Mouse (Mus musculus): ENCODE measurements at regions not wholly inside any gene's neighbourhood (a gene's known extent, or its start where the extent isn't known, plus 50 kb on each side); places are given as distances from the start of the nearest gene placed in this dataset.
"Not testable (repeated sequence)": the region's sequence is repeated elsewhere in the genome, so short reads cannot be mapped to it uniquely, and the experiment has no call there.

DNA sequence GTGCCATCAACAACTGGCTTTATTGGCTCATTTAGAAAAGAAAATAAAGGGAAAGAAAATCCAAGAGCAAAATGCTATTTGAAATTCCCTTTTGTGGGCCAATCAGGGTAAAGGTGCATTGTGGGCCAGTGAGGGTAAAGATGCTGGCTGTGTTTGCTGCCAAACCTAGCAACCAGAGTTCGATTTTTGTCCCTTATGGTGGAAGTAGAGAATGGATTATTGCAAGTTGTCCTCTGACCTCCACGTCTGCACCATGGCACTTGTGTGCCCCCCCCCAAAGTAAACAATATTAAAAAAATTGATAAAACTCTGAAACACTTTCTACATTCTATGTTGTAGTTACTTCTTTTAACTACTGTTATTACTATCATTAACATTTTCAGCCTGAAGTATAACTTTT, 166.9 kb downstream of the Enc1 start:
- Histone ChIP-seq H3K4me3 (ENCODE audit: insufficient read depth, low read length) (no peak overlapping the region), H3K27ac (ENCODE audit: insufficient read depth, low read length) (no peak overlapping the region), H3K4me1 (ENCODE audit: control insufficient read depth, insufficient read depth, low read length) (peaks cover 8% of the 10 kb centered on the region; the same call in 1 of the 2 replicates)
- no peak for TF ChIP-seq CTCF (IDR thresholded peaks at IDR 0.05; ENCODE audit: borderline replicate concordance, insufficient read depth, low read length)
- no peak for TF ChIP-seq POLR2A (IDR thresholded peaks at IDR 0.05; ENCODE audit: low read depth, low read length)

DNA sequence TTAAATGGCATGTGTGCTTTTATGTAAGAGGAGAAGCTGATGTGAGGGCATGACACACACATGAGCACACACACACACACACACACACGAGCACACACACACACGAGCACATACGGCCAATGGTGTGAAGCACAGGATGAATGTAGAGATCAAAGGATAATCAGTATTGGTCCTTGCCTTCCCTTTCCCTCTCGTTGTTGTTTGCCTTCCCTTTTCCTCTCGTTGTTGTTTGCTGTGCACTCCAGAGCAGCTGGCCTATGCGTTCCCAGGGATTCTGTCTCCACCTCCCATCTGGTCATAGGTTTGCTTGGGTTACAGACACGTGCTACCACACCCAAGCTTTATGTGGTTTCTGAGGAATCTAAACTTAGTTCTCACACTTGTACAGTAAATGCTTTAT, 165.8 kb downstream of the Enc1 start:
- Histone ChIP-seq H3K4me3 (ENCODE audit: insufficient read depth, low read length) (no peak overlapping the region), H3K27ac (ENCODE audit: insufficient read depth, low read length) (no peak overlapping the region), H3K4me1 (ENCODE audit: control insufficient read depth, insufficient read depth, low read length) (peaks cover 8% of the 10 kb centered on the region; the same call in 1 of the 2 replicates)
- TF ChIP-seq CTCF (IDR thresholded peaks at IDR 0.05; ENCODE audit: borderline replicate concordance, insufficient read depth, low read length) (no peak), POLR2A (IDR thresholded peaks at IDR 0.05; ENCODE audit: low read depth, low read length) (no peak)

DNA sequence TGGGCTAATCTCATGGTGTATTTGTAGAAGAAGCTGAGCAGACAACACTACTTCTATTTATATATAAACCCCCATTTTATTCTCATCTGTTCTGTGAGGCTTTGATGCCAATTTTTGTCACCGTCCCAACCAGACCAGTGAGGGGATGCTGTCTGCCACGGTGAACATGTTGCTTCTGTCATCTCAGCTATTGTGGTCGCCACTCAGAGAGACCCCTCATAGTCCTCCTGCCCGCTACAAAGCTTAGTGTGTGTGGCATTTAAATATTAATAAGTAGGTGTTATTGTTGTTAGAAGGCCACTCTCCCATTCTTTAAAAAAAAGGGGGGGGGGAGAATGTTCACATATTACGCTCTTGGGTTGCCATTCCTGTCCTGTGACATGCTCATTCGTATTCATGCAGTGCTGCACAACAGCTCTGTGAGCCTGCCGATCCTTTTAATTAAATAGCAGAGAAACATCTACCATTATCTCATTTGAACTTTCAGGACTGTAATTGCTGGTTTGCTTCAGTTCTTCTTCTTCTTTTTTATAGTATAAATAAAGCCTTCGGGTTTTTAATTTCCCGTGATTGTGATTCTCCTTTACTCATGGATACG, 161.4 kb downstream of the Enc1 start:
- Histone ChIP-seq H3K4me1 (ENCODE audit: control insufficient read depth, insufficient read depth, low read length) (0 out of 2 replicates have a peak, but pooled peaks cover 3% of the 10 kb centered on the region), H3K27ac (ENCODE audit: insufficient read depth, low read length) (no peak overlapping the region), H3K4me3 (ENCODE audit: insufficient read depth, low read length) (no peak overlapping the region)
- TF ChIP-seq POLR2A (IDR thresholded peaks at IDR 0.05; ENCODE audit: low read depth, low read length) (no peak), CTCF (IDR thresholded peaks at IDR 0.05; ENCODE audit: borderline replicate concordance, insufficient read depth, low read length) (no peak)

DNA sequence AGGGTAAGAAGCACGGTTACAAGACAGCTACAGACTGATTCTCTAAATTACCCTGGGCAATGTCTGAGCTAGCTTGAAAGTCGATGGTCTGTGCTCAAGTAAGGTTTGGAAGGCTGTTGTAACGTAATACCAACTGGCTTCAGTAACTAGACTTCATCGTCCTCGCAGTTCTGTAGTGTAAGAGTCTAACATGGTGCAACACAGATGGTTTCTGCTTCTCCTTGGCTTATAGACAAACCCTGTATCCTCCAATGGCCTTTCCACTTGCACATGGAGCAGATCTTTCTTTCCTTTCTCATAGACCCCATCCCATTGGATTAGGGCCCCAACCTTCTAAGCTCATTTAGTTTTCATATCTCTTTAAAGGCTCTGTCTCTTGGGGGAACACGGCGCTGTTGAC, 160.7 kb downstream of the Enc1 start:
- Histone ChIP-seq H3K27ac (ENCODE audit: insufficient read depth, low read length) (no peak overlapping the region), H3K4me3 (ENCODE audit: insufficient read depth, low read length) (no peak overlapping the region), H3K4me1 (ENCODE audit: control insufficient read depth, insufficient read depth, low read length) (0 out of 2 replicates have a peak, but pooled peaks cover 1% of the 10 kb centered on the region)
- TF ChIP-seq CTCF (IDR thresholded peaks at IDR 0.05; ENCODE audit: borderline replicate concordance, insufficient read depth, low read length) (no peak), POLR2A (IDR thresholded peaks at IDR 0.05; ENCODE audit: low read depth, low read length) (no peak)

DNA sequence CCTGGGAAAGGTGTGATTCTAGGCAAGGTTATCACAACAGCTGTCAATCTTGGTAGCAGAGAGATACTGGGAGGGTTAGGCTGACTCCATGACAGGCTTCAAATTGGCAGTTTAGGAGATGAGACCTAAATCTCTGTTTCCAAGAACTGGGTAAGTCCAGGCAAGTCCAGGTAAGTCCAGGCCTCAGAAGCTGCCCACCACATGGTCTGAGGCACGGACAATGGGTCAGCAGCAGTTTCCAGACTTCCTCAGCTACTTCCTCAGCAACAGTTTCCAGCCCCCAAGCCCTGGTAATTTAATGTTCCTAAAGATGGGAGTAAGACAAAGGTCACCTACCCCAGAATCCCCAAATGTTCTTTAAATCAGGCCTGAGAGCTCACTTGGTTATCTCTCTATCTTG, 157.1 kb downstream of the Enc1 start:
- Histone ChIP-seq H3K4me3 (ENCODE audit: insufficient read depth, low read length) (no peak overlapping the region), H3K4me1 (ENCODE audit: control insufficient read depth, insufficient read depth, low read length) (no peaks in the 10 kb centered on the region), H3K27ac (ENCODE audit: insufficient read depth, low read length) (no peak overlapping the region)
- TF ChIP-seq POLR2A (IDR thresholded peaks at IDR 0.05; ENCODE audit: low read depth, low read length) (no peak), CTCF (IDR thresholded peaks at IDR 0.05; ENCODE audit: borderline replicate concordance, insufficient read depth, low read length) (no peak)

DNA sequence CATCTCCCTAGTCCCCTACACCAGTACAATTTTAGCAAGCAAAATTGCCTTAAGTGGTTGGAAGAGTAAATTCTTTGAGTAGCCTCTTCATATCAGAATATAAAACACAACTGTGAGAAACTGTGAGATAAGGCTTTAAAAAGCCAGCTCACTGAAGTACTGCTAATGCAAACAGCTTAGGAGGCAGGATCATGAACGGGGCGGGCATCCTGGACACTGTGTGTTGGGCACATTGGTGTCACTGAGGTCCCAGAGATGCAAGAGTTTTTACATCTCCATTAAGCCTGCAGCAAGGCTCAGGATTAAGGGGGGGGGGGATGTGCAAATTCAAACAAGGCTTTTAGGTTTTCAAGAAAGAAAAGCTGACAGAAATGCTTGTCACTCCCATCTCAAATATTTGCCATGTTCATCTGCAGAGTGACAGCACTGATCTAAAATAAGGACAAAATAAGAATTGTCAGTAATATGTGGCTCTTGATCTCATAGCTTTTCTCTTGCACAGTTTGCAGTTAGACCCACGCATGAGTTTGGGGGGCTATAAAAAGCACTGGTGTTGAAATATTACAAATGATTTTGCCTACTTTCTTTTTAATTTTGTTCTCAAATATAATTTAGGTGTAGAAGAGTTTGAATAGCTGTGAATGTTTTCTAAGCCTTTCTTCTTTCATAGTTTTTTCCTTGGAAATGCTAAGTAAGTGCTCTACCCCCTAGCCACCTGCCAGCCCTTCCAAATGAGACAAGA, 156.2 kb downstream of the Enc1 start:
- Histone ChIP-seq H3K4me3 (ENCODE audit: insufficient read depth, low read length) (no peak overlapping the region), H3K4me1 (ENCODE audit: control insufficient read depth, insufficient read depth, low read length) (no peaks in the 10 kb centered on the region), H3K27ac (ENCODE audit: insufficient read depth, low read length) (no peak overlapping the region)
- no peak for TF ChIP-seq POLR2A (IDR thresholded peaks at IDR 0.05; ENCODE audit: low read depth, low read length)
- TF ChIP-seq CTCF (IDR thresholded peaks at IDR 0.05; ENCODE audit: borderline replicate concordance, insufficient read depth, low read length) = no peak

DNA sequence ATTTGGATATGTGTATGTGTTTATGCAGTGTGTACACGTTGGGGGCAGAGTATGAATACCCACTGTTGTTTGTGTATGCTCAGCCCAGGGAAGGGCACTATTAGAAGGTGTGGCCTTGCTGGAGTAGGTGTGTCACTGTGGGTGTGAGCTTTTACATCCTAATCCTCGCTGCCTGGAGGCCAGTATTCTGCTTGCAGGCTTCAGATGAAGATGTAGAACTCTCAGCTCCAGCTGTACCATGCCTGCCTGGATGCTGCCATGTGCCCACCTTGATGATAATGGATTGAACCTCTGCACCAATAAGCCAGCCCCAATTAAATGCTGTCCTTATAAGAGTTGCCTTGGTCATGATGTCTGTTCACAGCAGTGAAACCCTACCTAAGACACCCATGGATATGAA, 155.4 kb downstream of the Enc1 start:
- not testable (repeated sequence) for H3K4me1 ChIP-seq (ENCODE audit: control insufficient read depth, insufficient read depth, low read length); H3K4me3 ChIP-seq (ENCODE audit: insufficient read depth, low read length); H3K27ac ChIP-seq (ENCODE audit: insufficient read depth, low read length)

DNA sequence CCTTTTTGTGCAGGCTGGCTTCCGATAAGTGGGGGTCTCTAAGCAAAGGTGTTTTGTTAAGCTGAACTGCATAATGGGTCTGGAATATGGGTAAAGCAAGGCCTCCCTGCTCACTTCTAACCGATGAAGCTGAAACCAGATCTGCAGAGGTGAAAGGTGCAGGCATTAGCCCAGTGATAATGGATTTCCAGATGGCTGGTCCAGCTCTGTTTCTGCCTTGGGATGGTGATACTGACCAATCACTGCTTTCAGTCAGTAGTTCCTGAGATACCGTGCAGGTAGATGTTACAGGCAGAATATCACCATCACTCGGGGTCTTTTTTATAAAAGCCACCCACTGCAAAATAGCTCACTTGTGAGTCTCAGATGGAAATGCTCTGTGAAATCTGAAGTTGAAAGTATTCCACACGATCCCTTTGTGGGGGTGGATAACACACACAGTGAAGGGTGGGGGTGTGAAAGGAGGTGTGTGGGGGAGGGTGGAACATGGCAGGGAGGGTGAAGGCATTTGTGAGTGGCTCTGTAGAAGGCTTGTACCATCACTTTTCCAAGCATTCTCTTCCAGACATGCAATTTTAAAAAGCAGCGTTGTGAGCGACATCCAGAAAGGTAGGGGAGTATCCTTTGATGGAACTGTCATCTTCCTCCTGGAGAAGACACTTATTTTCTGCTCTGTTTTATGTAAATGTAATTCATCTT, 154.0 kb downstream of the Enc1 start:
- Histone ChIP-seq H3K4me3 (ENCODE audit: insufficient read depth, low read length) (no peak overlapping the region), H3K27ac (ENCODE audit: insufficient read depth, low read length) (no peak overlapping the region), H3K4me1 (ENCODE audit: control insufficient read depth, insufficient read depth, low read length) (peaks cover 4% of the 10 kb centered on the region)
- TF ChIP-seq POLR2A (IDR thresholded peaks at IDR 0.05; ENCODE audit: low read depth, low read length) = no peak

DNA sequence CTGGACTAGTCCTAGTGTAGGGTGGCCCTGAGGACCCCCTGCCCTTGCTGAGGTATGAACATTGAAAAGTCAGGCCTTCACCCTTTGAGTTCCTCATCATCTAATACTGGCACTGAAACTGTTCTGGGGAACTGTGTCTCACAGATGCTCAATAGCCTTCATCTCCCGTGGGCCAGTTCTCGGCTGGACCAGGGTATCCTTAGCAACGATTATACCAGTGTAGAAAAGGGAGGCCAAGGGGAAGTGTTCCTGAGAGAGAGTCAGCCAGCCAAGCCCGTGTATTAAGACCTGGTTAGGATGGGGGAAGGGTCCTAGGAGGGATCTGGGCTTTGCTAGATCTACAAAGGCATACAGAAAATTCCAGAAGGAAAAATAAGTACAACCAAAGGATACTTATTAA, 153.2 kb downstream of the Enc1 start:
- peaks cover 4% of the 10 kb centered on the region for H3K4me1 ChIP-seq (ENCODE audit: control insufficient read depth, insufficient read depth, low read length)
- H3K4me3 ChIP-seq (ENCODE audit: insufficient read depth, low read length) = no peak overlapping the region
- TF ChIP-seq CTCF (IDR thresholded peaks at IDR 0.05; ENCODE audit: borderline replicate concordance, insufficient read depth, low read length) (no peak), POLR2A (IDR thresholded peaks at IDR 0.05; ENCODE audit: low read depth, low read length) (no peak)
- H3K27ac ChIP-seq (ENCODE audit: insufficient read depth, low read length) = no peak overlapping the region

DNA sequence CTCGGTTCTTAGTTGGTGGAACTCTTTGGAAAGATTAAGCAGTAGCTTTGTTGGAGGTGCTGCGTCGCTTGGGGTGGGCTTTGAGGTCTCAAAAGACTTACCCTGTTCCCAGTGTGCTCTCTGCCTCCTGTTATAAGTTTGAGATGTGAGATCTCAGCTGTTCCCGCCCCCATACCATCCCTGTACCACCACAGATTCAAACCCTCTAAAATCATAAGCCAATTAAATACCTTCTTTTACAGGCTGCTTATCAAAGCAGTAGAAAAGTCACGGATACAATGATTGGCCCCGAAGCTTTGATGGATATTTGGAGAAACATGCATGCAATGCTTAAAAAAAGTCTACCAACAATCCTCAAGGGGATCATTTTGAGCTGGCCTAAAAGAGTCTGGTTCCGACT, 152.6 kb downstream of the Enc1 start:
- Histone ChIP-seq H3K4me1 (ENCODE audit: control insufficient read depth, insufficient read depth, low read length) (peaks cover 4% of the 10 kb centered on the region), H3K27ac (ENCODE audit: insufficient read depth, low read length) (no peak overlapping the region), H3K4me3 (ENCODE audit: insufficient read depth, low read length) (no peak overlapping the region)
- no peak for TF ChIP-seq POLR2A (IDR thresholded peaks at IDR 0.05; ENCODE audit: low read depth, low read length)
- no peak for TF ChIP-seq CTCF (IDR thresholded peaks at IDR 0.05; ENCODE audit: borderline replicate concordance, insufficient read depth, low read length)
